Mouse (Mus musculus) left cerebral cortex, adult 6 months (tissue): ENCODE results near the gene Nptxr. TPM values are rescaled to one million over a fixed set of nuclear protein-coding genes. Genes with fewer than 3 reads are reported as not detected.

ENCODE experiments used
- long read RNA-seq, 2 experiments: library from polyadenylated mRNA; unstranded; transcript quantifications; one replicate each; pipeline ENCODE4 v2.0.0; 2019 to 2020
- polyA plus RNA-seq: library from polyadenylated mRNA; unstranded; fragments of <200 nt; fragmentation: Nextera tagmentation; gene quantifications from 2 replicates; pipeline ENCODE4 v1.2.3, GENCODE M21; 2021

Gene Nptxr
- 49.2 and 208 TPM in 2 replicates for polyA plus RNA-seq
- long read RNA-seq, experiment 1, full-length matches to known transcripts: 35 of 128 reads
- long read RNA-seq, experiment 1, partial matches to known transcripts: 0 of 128 reads
- long read RNA-seq, experiment 1, other reads (novel, unspliced or antisense): 93 of 128 reads
- long read RNA-seq, experiment 2, full-length matches to known transcripts: 1 of 117 reads
- long read RNA-seq, experiment 2, partial matches to known transcripts: 0 of 117 reads
- long read RNA-seq, experiment 2, other reads (novel, unspliced or antisense): 116 of 117 reads

DNA sequence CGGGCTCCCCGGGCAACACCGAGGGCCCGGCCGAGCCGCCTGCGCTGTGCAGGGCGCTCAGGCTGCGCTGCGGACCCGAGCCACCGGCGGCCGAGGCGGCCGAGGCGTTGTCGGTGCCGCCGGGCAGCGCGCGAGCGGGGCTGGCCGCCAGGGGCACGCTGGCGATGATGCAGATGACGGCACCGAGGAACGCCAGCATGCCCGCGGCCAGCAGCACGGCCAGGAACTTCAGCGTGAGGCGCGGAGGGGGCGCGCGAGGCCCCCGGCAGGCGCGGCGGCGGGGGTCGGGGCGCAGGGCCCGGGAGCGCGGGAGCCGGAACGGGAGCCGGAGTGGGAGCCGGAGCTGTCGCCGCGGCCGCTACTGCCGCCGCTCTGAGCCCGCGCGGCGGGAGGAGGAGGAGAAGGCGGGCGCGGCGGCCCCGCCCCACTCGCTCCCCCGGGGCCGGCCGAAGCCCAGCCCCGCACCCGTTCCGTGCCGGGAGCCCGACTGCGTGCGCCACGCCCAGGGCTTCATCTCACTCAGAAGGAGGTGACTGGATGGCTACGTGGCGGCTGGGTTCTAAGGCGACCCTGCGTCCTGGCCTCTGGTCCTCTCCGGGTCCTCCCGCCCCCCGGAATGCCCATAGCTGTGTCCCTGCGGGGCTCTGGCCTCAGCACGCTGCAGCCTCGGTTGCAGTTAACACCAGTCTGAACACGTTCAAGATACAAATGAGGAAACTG is at the start of gene Nptxr:
Nptxr (minus strand) TSS at position 415 of the 720 bp plus-strand sequence.

DNA sequence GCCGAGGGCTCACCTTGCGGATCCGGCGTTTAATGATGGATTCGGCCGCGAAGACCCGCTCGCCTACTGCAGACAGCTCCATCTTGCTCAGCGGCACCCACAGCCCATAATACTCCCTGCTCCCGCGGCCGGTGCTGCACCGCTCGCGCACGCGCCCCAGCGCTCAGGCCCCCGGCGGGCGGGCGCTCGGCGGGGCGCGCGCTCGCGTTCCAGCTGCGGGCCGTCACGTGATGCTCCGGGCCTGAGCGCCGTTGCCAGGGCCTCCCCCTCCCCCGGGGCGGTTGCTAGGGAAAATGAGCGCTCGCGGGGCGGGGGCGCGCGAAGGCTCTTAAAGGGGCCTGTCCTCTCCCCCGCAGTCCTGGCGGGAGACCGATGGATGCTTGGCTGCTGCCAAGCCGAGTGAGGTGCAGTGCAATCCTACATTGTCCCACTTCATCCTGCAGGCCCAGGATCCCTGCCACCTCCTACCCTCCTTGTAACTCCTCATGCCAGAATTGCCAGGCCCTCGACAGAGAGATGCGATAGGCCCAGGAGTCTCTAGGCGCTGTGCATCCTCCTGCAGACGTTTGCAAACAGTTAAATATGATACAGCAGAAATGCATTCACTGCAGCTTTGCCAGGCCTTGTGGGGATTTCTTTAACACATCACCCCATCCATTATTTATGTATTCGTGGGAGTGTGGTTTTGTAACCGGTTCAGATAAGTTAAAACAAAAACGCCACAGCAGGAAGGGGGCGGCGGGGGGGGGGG is 29.7 kb upstream of the Nptxr start, which contains the start of the genes Npcd and Cbx6:
Npcd (minus strand) TSS at position 108 of the 751 bp plus-strand sequence.
Cbx6 (minus strand) TSS at position 559 of the 751 bp plus-strand sequence.

DNA sequence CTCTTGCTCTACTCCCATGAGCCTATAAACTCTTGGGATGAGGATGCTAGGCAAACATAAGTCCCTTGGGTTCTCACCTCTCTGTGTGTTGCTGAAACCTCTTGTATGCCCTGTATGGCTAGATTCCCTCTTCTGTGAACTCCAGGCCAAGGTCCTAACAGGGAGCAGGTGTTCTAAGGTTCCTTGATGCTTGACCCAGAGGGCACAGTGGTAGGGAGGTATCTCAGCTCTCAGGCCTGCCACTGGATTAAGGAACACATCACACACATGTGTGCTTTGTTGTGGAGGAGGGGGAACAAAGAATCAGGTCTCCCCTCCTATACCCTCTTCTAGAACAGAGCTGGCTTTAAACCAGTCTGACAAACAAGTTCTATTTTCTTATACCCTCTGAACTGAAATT is 26.8 kb downstream of the Nptxr start, which contains the start of gene Dnal4:
Dnal4 (minus strand) TSS at position 101 of the 400 bp plus-strand sequence.

DNA sequence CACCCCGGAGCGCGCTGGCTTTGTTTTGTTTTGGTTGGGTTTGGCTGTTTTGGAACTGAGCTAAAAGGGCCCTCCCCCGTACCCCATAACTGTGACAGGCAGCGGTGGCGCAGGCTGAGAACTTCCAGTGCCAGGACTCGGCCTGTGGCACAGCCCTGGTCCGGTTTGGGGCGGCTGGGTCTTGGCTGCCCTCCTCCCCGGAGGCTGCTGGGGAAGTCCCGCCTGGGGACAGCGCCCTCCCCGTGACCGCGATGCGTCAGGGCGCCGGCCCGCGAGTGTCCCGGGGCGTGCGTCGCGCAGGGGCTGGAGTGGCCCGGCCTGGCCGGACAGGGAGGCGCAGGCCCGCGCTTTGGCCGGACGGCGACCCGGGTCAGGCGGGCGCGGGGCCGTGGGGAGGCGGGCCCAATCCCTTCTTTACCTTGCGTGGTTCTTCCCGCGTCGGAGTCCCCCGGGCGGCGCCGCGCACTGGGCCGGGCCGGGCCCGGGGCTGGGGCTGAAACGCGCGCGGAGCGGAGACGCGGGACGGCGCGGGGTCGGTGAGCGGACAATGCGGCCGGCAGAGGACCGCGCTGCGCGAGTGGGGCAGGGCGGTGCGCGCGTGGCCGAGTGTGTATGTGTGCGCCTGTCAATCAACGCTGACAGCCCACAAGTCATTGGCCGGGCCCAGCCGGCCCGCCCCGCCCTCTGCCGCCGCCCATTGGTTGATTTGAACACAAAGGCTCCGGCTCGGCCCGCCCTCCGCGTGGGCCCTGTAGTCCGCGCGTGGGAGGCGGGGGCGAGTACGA is 62.5 kb downstream of the Nptxr start, which contains the start of gene Sun2:
Sun2 (minus strand) TSS at position 616 of the 785 bp plus-strand sequence.

Other genes with a start within 250 kb of the Nptxr start
- 0.06 TPM in 1 of 2 replicates, not detected in the other for gene Dmc1, start 199.7 kb downstream of the Nptxr start, polyA plus RNA-seq
- gene Fam227a, start 145.8 kb downstream of the Nptxr start, polyA plus RNA-seq: 0.44 and 0.55 TPM in 2 replicates
- gene Cby1, start 145.6 kb downstream of the Nptxr start, polyA plus RNA-seq: 75.7 and 77.3 TPM in 2 replicates
- gene Tomm22, start 133.9 kb downstream of the Nptxr start, polyA plus RNA-seq: 175 and 186 TPM in 2 replicates
- 6.9 and 13.9 TPM in 2 replicates for gene Josd1, start 116.8 kb downstream of the Nptxr start, polyA plus RNA-seq
- gene Gtpbp1, start 113.9 kb downstream of the Nptxr start, polyA plus RNA-seq: 10.1 and 14.0 TPM in 2 replicates
- gene Sun2, start 62.2 kb downstream of the Nptxr start, polyA plus RNA-seq: 9.8 and 17.3 TPM in 2 replicates
- gene Dnal4, start 26.9 kb downstream of the Nptxr start, polyA plus RNA-seq: 102 and 105 TPM in 2 replicates
- gene Npcd, start 29.5 kb upstream of the Nptxr start, polyA plus RNA-seq: 1.3 and 23.2 TPM in 2 replicates
- 45.3 and 76.5 TPM in 2 replicates for gene Cbx6, start 29.9 kb upstream of the Nptxr start, polyA plus RNA-seq
- gene Apobec3, start 86.9 kb upstream of the Nptxr start, polyA plus RNA-seq: 1.9 and 3.0 TPM in 2 replicates
- gene Cbx7, start 166.4 kb upstream of the Nptxr start, polyA plus RNA-seq: 15.4 and 37.2 TPM in 2 replicates
- gene Pdgfb, start 210.2 kb upstream of the Nptxr start, polyA plus RNA-seq: 7.8 and 11.7 TPM in 2 replicates